Mouse (Mus musculus) E14TG2a.4 (cell line): ENCODE results near the gene Rsf1.

Source experiments
- CTCF ChIP-seq: conservative IDR thresholded peaks from 2 replicates; pipeline ENCODE4 v1.5.1; 2014; ENCODE audit warnings: low read length
- NANOG ChIP-seq: IDR thresholded peaks from 2 replicates; pipeline ENCODE4 v1.6.1; 2014; ENCODE audit warnings: borderline replicate concordance, low read length, mixed read lengths

- TF ChIP-seq CTCF = no peak
- no peak for TF ChIP-seq NANOG
These were observed at the start of gene Rsf1, which contains the start of gene Aamdc for GRCm38 (mm10) chr7:97579067-97579975.
